Mouse (Mus musculus) limb, embryonic 11.5 days (tissue): ENCODE data around the gene Lamtor1. TPM values are rescaled to one million over a fixed set of nuclear protein-coding genes. Genes with fewer than 3 reads are reported as not detected.
"Not testable (repeated sequence)": the region's sequence is repeated elsewhere in the genome, so short reads cannot be mapped to it uniquely, and the experiment has no call there.

Source experiments
- ATAC-seq: fragments of 200-750 bp; cut with Nextera tagmentation; 2 replicates; pipeline ENCODE4 v1.8.0; 2017; ENCODE audit warnings: low read depth; ENCODE audit not compliant: insufficient number of reproducible peaks, low FRiP score, low TSS enrichment
- DNase-seq: peaks from one replicate; pipeline ENCODE4 v3.0.0-alpha.2; 2015; ENCODE audit warnings: low spot score
- H3K27ac ChIP-seq: fragments of 300-500 bp; sonication (generic); replicated peaks from 2 replicates; pipeline ENCODE4 v1.5.1; 2014; ENCODE audit warnings: low read depth, mild to moderate bottlenecking, low read length
- H3K27me3 ChIP-seq: fragments of 300-500 bp; sonication (generic); 2 replicates; pipeline ENCODE4 v1.6.1; 2014; ENCODE audit warnings: mild to moderate bottlenecking, low read length, mixed read lengths; ENCODE audit not compliant: control insufficient read depth, insufficient read depth
- H3K36me3 ChIP-seq: fragments of 300-500 bp; sonication (generic); 2 replicates; pipeline ENCODE4 v1.6.1; 2014; ENCODE audit warnings: mild to moderate bottlenecking, low read length, moderate library complexity, mixed read lengths; ENCODE audit not compliant: control insufficient read depth, insufficient read depth
- H3K4me1 ChIP-seq: fragments of 300-500 bp; sonication (generic); 2 replicates; pipeline ENCODE4 v1.6.1; 2014; ENCODE audit warnings: low read length, mixed read lengths; ENCODE audit not compliant: control insufficient read depth, insufficient read depth
- H3K4me2 ChIP-seq: fragments of 300-500 bp; sonication (generic); 2 replicates; pipeline ENCODE4 v1.6.1; 2014; ENCODE audit warnings: low read depth, mild to moderate bottlenecking, moderate library complexity; ENCODE audit not compliant: severe bottlenecking
- H3K4me3 ChIP-seq: fragments of 300-500 bp; sonication (generic); 2 replicates; pipeline ENCODE4 v1.5.1; 2014; ENCODE audit warnings: low read depth, low read length
- H3K9ac ChIP-seq: fragments of 300-500 bp; sonication (generic); 2 replicates; pipeline ENCODE4 v1.6.1; 2014; ENCODE audit warnings: mild to moderate bottlenecking, low read length
- H3K9me3 ChIP-seq: fragments of 300-500 bp; sonication (generic); 2 replicates; pipeline ENCODE4 v1.6.1; 2016; ENCODE audit warnings: low read length; ENCODE audit not compliant: control insufficient read depth
- WGBS: fragments of 180-500 bp; shearing (Covaris S2); extraction: QIAGEN DNeasy Blood & Tissue Kit; methylation state at CpG from one replicate; pipeline ENCODE4 v1.1.7; 2014; 5-methylcytosine and 5-hydroxymethylcytosine counted together
- polyA plus RNA-seq: library from polyadenylated mRNA; unstranded; fragments of >200 nt; fragmentation: Nextera tagmentation; extraction: Ambion mirVana; gene quantifications from 2 replicates; pipeline ENCODE4 v1.2.1, GENCODE M21; 2014

The Lamtor1 gene
- polyA plus RNA-seq, 1 experiment from 2014 or later, result 150 TPM

GRCm38 (mm10) chr7:101906696-101907095 is 992 bp downstream of the Lamtor1 start:
- Histone ChIP-seq H3K9ac (peak overlapping the region; percentile 87), H3K4me1 (peaks cover 8% of the 10 kb centered on the region; the same call in 1 of the 2 replicates), H3K36me3 (peaks cover 11% of the 10 kb centered on the region; the same call in 1 of the 2 replicates), H3K9me3 (no peaks in the 10 kb centered on the region), H3K27ac (no peak overlapping the region), H3K27me3 (no peaks in the 10 kb centered on the region), H3K4me3 (peak overlapping the region; percentile 75), H3K4me2 (peak overlapping the region; percentile 72)
- WGBS, result 81% methylated on average over 8 of the region's 8 CpGs
- no peak for ATAC-seq
- DNase-seq, result no peak

GRCm38 (mm10) chr7:101908367-101908766 is 2.7 kb downstream of the Lamtor1 start:
- H3K27ac ChIP-seq, result no peak overlapping the region
- no peak overlapping the region for H3K9ac ChIP-seq
- ATAC-seq (no peak), DNase-seq (no peak)
- H3K9me3 ChIP-seq, result no peaks in the 10 kb centered on the region
- no peaks in the 10 kb centered on the region for H3K27me3 ChIP-seq
- H3K4me1 ChIP-seq, result peaks cover 8% of the 10 kb centered on the region; the same call in 1 of the 2 replicates
- H3K36me3 ChIP-seq, result peaks cover 15% of the 10 kb centered on the region
- H3K4me3 ChIP-seq, result no peak overlapping the region
- WGBS, result 85% methylated on average over 4 of the region's 4 CpGs
- H3K4me2 ChIP-seq, result no peak overlapping the region

GRCm38 (mm10) chr7:101910138-101910537 is 4.4 kb downstream of the Lamtor1 start:
- H3K27ac ChIP-seq, result no peak overlapping the region
- H3K4me2 ChIP-seq, result no peak overlapping the region
- H3K4me1 ChIP-seq, result peaks cover 5% of the 10 kb centered on the region; the same call in 1 of the 2 replicates
- no peak for DNase-seq
- H3K36me3 ChIP-seq, result peaks cover 16% of the 10 kb centered on the region
- no peak overlapping the region for H3K9ac ChIP-seq
- no peak overlapping the region for H3K4me3 ChIP-seq
- 81% methylated on average over 4 of the region's 4 CpGs for WGBS
- no peak for ATAC-seq
- H3K27me3 ChIP-seq, result no peaks in the 10 kb centered on the region
- no peaks in the 10 kb centered on the region for H3K9me3 ChIP-seq

- Histone ChIP-seq H3K27ac (no peak overlapping the region), H3K4me3 (no peak overlapping the region), H3K4me1 (no peaks in the 10 kb centered on the region; the same call in 1 of the 2 replicates), H3K27me3 (no peaks in the 10 kb centered on the region), H3K9me3 (no peaks in the 10 kb centered on the region), H3K36me3 (peaks cover 16% of the 10 kb centered on the region), H3K4me2 (no peak overlapping the region), H3K9ac (no peak overlapping the region)
- 64% methylated on average over 3 of the region's 3 CpGs for WGBS
- ATAC-seq (no peak), DNase-seq (no peak)
Measured at GRCm38 (mm10) chr7:101911982-101912381, 6.3 kb downstream of the Lamtor1 start.

GRCm38 (mm10) chr7:101918071-101918470 is 12.4 kb downstream of the Lamtor1 start:
- Histone ChIP-seq H3K4me2 (no peak overlapping the region), H3K9ac (no peak overlapping the region), H3K27ac (no peak overlapping the region), H3K27me3 (no peaks in the 10 kb centered on the region), H3K9me3 (no peaks in the 10 kb centered on the region), H3K4me1 (no peaks in the 10 kb centered on the region), H3K36me3 (peaks cover 2% of the 10 kb centered on the region), H3K4me3 (no peak overlapping the region)
- peak; percentile 68; the same call in 1 of the 2 replicates for ATAC-seq
- peak; percentile 84 for DNase-seq
- WGBS, result 23% methylated on average over 1 of the region's 1 CpGs

GRCm38 (mm10) chr7:101925892-101926291 is 20.2 kb downstream of the Lamtor1 start:
- not testable (repeated sequence) for H3K27me3 ChIP-seq, H3K27ac ChIP-seq, H3K4me3 ChIP-seq, DNase-seq, H3K4me2 ChIP-seq, H3K36me3 ChIP-seq, H3K4me1 ChIP-seq, H3K9me3 ChIP-seq, H3K9ac ChIP-seq, ATAC-seq

GRCm38 (mm10) chr7:101928093-101928492 is 22.4 kb downstream of the Lamtor1 start:
- Histone ChIP-seq H3K36me3 (no peaks in the 10 kb centered on the region), H3K4me2 (no peak overlapping the region), H3K27ac (no peak overlapping the region), H3K9ac (no peak overlapping the region), H3K4me1 (no peaks in the 10 kb centered on the region), H3K4me3 (no peak overlapping the region), H3K27me3 (no peaks in the 10 kb centered on the region), H3K9me3 (no peaks in the 10 kb centered on the region)
- 95% methylated on average over 3 of the region's 3 CpGs for WGBS
- ATAC-seq (no peak), DNase-seq (no peak)

GRCm38 (mm10) chr7:101932551-101932950 is 26.8 kb downstream of the Lamtor1 start:
- 86% methylated on average over 1 of the region's 1 CpGs for WGBS
- Histone ChIP-seq H3K27ac (no peak overlapping the region), H3K27me3 (no peaks in the 10 kb centered on the region), H3K36me3 (no peaks in the 10 kb centered on the region), H3K4me2 (no peak overlapping the region; the same call in 1 of the 2 replicates), H3K4me1 (no peaks in the 10 kb centered on the region; the same call in 1 of the 2 replicates), H3K9me3 (no peaks in the 10 kb centered on the region), H3K4me3 (peak overlapping the region; percentile 68; the same call in 1 of the 2 replicates), H3K9ac (no peak overlapping the region)
- DNase-seq (no peak), ATAC-seq (no peak)

GRCm38 (mm10) chr7:101933300-101933699 is 27.6 kb downstream of the Lamtor1 start:
- Histone ChIP-seq H3K4me3 (peak overlapping the region; percentile 68), H3K27ac (no peak overlapping the region), H3K4me2 (peak overlapping the region; percentile 57), H3K9ac (peak overlapping the region; percentile 66), H3K36me3 (no peaks in the 10 kb centered on the region; the same call in 1 of the 2 replicates), H3K4me1 (no peaks in the 10 kb centered on the region; the same call in 1 of the 2 replicates), H3K27me3 (no peaks in the 10 kb centered on the region), H3K9me3 (no peaks in the 10 kb centered on the region)
- WGBS, result 8% methylated on average over 15 of the region's 15 CpGs
- DNase-seq (no peak), ATAC-seq (peak; percentile 15; the same call in 1 of the 2 replicates)
